8 mouse cellular contexts compared by ENCODE assay signal in genomic region chr14:98166318-98166976, GRCm38 (mm10). TPM values are rescaled to one million over a fixed set of nuclear protein-coding genes. Genes with fewer than 3 reads are reported as not detected.
DNase-seq lines count a peak whose midpoint lies in the region; ATAC-seq lines count a peak whose summit lies in the region.

No protein-coding gene starts in this region.

- no peak overlapping the region for H3K9ac ChIP-seq in heart, embryonic 11.5 days (ENCODE audit: low read depth, low read length)
- no peak overlapping the region for H3K9ac ChIP-seq in embryonic facial prominence, embryonic 13.5 days
- no peak overlapping the region for H3K9ac ChIP-seq in intestine, embryonic 14.5 days (ENCODE audit: low read length)
- H3K9ac ChIP-seq in midbrain, embryonic 14.5 days (replicated peaks; ENCODE audit: low read length): peak overlapping the region; percentile 86; the same call in 1 of the 2 replicates

- DNase-seq in heart, postnatal 10 days: no peak
- DNase-seq in intestine, embryonic 14.5 days (ENCODE audit: low spot score): no peak
- peak; percentile 40 for DNase-seq in midbrain, embryonic 14.5 days
- no peak for DNase-seq in frontal cortex, postnatal 14 days (ENCODE audit: low spot score in 2 of 2)

- no peaks in the 10 kb centered on the region for H3K27me3 ChIP-seq in heart, embryonic 11.5 days (ENCODE audit: control insufficient read depth, insufficient read depth, low read length)
- H3K27me3 ChIP-seq in embryonic facial prominence, embryonic 13.5 days: peaks cover 13% of the 10 kb centered on the region
- 0 out of 2 replicates have a peak, but pooled peaks cover 11% of the 10 kb centered on the region for H3K27me3 ChIP-seq in intestine, embryonic 14.5 days (replicated peaks; ENCODE audit: control insufficient read depth, insufficient read depth, low read length)
- no peaks in the 10 kb centered on the region for H3K27me3 ChIP-seq in midbrain, embryonic 14.5 days (ENCODE audit: control insufficient read depth, insufficient read depth, low read length)

- intact Hi-C loops in heart, postnatal 10 days (cut with DNase I): loop anchor here (10.0 kb wide), 2 partner anchors 132 to 352 kb away; no protein-coding TSS in a partner anchor

- H3K9me3 ChIP-seq in heart, embryonic 11.5 days (replicated peaks; ENCODE audit: control insufficient read depth, low read length): no peaks in the 10 kb centered on the region
- no peaks in the 10 kb centered on the region for H3K9me3 ChIP-seq in embryonic facial prominence, embryonic 13.5 days
- no peaks in the 10 kb centered on the region for H3K9me3 ChIP-seq in intestine, embryonic 14.5 days (ENCODE audit: control insufficient read depth, low read length)
- no peaks in the 10 kb centered on the region for H3K9me3 ChIP-seq in midbrain, embryonic 14.5 days (ENCODE audit: control insufficient read depth, low read length)

- no peaks in the 10 kb centered on the region for H3K36me3 ChIP-seq in heart, embryonic 11.5 days (ENCODE audit: control insufficient read depth, insufficient read depth, low read length)
- no peaks in the 10 kb centered on the region for H3K36me3 ChIP-seq in embryonic facial prominence, embryonic 13.5 days
- no peaks in the 10 kb centered on the region for H3K36me3 ChIP-seq in intestine, embryonic 14.5 days (ENCODE audit: control insufficient read depth, insufficient read depth, low read length)
- H3K36me3 ChIP-seq in midbrain, embryonic 14.5 days (ENCODE audit: control insufficient read depth, insufficient read depth, low read length): no peaks in the 10 kb centered on the region

- peak overlapping the region; percentile 75 for H3K4me3 ChIP-seq in heart, embryonic 11.5 days (ENCODE audit: low read depth, low read length)
- peak overlapping the region; percentile 80 for H3K4me3 ChIP-seq in embryonic facial prominence, embryonic 13.5 days
- 0 out of 2 replicates have a peak overlapping the region, but pooled peaks have one; percentile 63 for H3K4me3 ChIP-seq in intestine, embryonic 14.5 days (ENCODE audit: low read depth, low read length)
- H3K4me3 ChIP-seq in midbrain, embryonic 14.5 days (replicated peaks; ENCODE audit: low read depth, low read length): peak overlapping the region; percentile 85

- H3K4me1 ChIP-seq in heart, embryonic 11.5 days (ENCODE audit: control insufficient read depth, insufficient read depth, low read length): no peaks in the 10 kb centered on the region; the same call in 1 of the 2 replicates
- 0 out of 2 replicates have a peak, but pooled peaks cover 2% of the 10 kb centered on the region for H3K4me1 ChIP-seq in embryonic facial prominence, embryonic 13.5 days
- H3K4me1 ChIP-seq in intestine, embryonic 14.5 days (replicated peaks; ENCODE audit: control insufficient read depth, insufficient read depth, low read length): 0 out of 2 replicates have a peak, but pooled peaks cover 4% of the 10 kb centered on the region
- peaks cover 7% of the 10 kb centered on the region for H3K4me1 ChIP-seq in midbrain, embryonic 14.5 days (ENCODE audit: control insufficient read depth, insufficient read depth, low read length)

- no peak for ATAC-seq in heart, embryonic 11.5 days (replicated peaks; ENCODE audit: insufficient number of reproducible peaks, low FRiP score, low TSS enrichment)
- no peak for ATAC-seq in embryonic facial prominence, embryonic 13.5 days (ENCODE audit: insufficient number of reproducible peaks, insufficient read depth, low FRiP score, low TSS enrichment, low read depth)
- no peak for ATAC-seq in intestine, embryonic 14.5 days (replicated peaks; ENCODE audit: low FRiP score, low TSS enrichment, low read depth)
- ATAC-seq in midbrain, embryonic 14.5 days (ENCODE audit: low FRiP score, low TSS enrichment): no peak
- no peak for ATAC-seq in CD4-positive, CD25-positive, alpha-beta regulatory T cell, adult 4 months
- no peak for ATAC-seq in inflammation-experienced regulatory T-cells, adult 6 months

- peak overlapping the region; percentile 81 for H3K4me2 ChIP-seq in heart, embryonic 11.5 days
- peak overlapping the region; percentile 95 for H3K4me2 ChIP-seq in embryonic facial prominence, embryonic 13.5 days
- peak overlapping the region; percentile 90 for H3K4me2 ChIP-seq in intestine, embryonic 14.5 days (ENCODE audit: low read length)
- peak overlapping the region; percentile 85 for H3K4me2 ChIP-seq in midbrain, embryonic 14.5 days (ENCODE audit: low read length)

- WGBS in heart, embryonic 11.5 days (ENCODE audit: insufficient replicate concordance): 63% methylated on average over 10 of the region's 10 CpGs
- WGBS in embryonic facial prominence, embryonic 13.5 days: 73% methylated on average over 10 of the region's 10 CpGs
- 82% methylated on average over 10 of the region's 10 CpGs for WGBS in intestine, embryonic 14.5 days
- 26% methylated on average over 10 of the region's 10 CpGs for WGBS in midbrain, embryonic 14.5 days

- no peak overlapping the region for H3K27ac ChIP-seq in heart, embryonic 11.5 days (ENCODE audit: low read depth, low read length)
- H3K27ac ChIP-seq in embryonic facial prominence, embryonic 13.5 days: no peak overlapping the region
- H3K27ac ChIP-seq in intestine, embryonic 14.5 days (ENCODE audit: low read depth): no peak overlapping the region
- H3K27ac ChIP-seq in midbrain, embryonic 14.5 days (replicated peaks; ENCODE audit: low read depth, low read length): peak overlapping the region; percentile 90; the same call in 1 of the 2 replicates

RNA-seq across cellular contexts. Expression of gene Dach1, which starts 3.1 kb away (rescaled TPM):
- 3.1 and 3.8 TPM in 2 replicates for polyA plus RNA-seq in heart, embryonic 11.5 days (2014; fragmentation: Nextera tagmentation; extraction: Ambion mirVana)
- total RNA-seq in heart, postnatal 10 days (2021): 10 to 100 TPM; 21.5 to 25.6 TPM
- 2.1 and 3.1 TPM in 2 replicates for polyA plus RNA-seq in embryonic facial prominence, embryonic 13.5 days (2015; fragmentation: Nextera tagmentation; extraction: Ambion mirVana)
- 3.2 and 4.0 TPM in 2 replicates for polyA plus RNA-seq in intestine, embryonic 14.5 days (2014; fragmentation: Nextera tagmentation; extraction: Ambion mirVana)
- 17.1 and 20.0 TPM in 2 replicates for polyA plus RNA-seq in midbrain, embryonic 14.5 days (2014; fragmentation: Nextera tagmentation; extraction: Ambion mirVana)
- polyA plus RNA-seq in CD4-positive, CD25-positive, alpha-beta regulatory T cell, adult 4 months (2017; shearing (Covaris generic)): not detected
- not detected for polyA plus RNA-seq in inflammation-experienced regulatory T-cells, adult 6 months (2017; shearing (Covaris generic))
